Mouse (Mus musculus) kidney, adult 8-10 months (tissue): ENCODE measurements at regions not wholly inside any gene's neighbourhood (a gene's known extent, or its start where the extent isn't known, plus 50 kb on each side); places are given as distances from the start of the nearest gene placed in this dataset.
"Not testable (repeated sequence)": the region's sequence is repeated elsewhere in the genome, so short reads cannot be mapped to it uniquely, and the experiment has no call there.

Source experiments
- DNase-seq, 2 experiments: peaks; one replicate each; pipeline ENCODE4 v3.0.0; 2022

DNA sequence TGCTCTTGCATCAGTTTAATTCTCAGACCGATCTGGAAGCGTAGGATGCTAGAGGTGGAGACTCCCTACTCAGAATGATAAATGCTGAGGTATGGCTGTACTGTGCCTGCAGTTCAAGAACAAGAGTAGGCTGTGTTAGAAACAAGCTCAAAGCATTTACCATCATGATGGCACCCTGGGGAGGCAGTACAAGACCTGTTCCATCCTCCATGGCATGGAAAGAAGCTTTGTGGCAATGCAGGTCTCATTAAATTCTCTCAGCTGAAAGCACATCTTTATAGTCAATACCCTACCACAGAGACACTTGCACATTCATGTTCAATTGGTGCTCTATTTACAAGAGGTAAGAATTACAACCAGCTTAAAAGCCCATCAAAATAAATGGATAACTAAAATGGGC is 209.5 kb downstream of the Tbl1xr1 start:
- DNase-seq, result no peak

DNA sequence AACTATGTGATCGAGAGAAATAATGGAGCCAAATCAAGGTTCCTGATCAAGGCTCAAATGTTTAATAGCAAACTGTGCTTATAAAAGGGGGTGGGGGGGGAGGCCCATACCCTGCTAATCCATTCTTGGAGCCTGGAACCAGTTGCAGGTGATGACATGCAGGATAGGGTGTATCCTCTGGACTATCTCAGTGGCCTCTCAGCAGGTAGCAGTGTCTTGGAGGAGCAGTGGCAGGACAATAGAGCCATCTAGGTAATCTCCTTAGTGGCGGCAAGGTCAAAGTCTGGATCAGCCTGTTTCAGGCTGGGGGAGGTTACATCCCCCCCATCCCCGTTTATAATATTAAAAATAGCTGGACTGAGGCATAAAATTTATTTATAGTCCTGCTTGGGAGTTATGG is 217.0 kb downstream of the Tbl1xr1 start:
- DNase-seq, result no peak

DNA sequence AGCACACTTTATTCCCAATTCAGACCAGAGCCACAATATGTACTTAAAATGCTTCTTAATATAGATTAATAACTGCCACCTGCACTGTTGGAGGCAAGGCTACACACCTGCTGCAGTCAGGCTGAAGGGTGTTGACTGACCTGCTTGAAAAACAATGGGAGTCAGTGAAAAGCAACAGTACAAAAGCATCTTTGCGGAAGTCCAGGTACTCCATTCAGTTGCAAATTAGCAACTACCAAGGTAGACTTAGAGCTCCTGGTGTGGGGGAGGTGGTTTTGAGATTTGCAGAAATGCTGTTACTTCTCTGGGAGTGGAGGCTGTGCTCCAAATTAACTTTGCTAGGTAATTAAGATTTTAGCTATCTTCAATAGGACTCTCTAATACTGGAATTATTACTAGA is 217.6 kb downstream of the Tbl1xr1 start:
- not testable (repeated sequence) for DNase-seq

DNA sequence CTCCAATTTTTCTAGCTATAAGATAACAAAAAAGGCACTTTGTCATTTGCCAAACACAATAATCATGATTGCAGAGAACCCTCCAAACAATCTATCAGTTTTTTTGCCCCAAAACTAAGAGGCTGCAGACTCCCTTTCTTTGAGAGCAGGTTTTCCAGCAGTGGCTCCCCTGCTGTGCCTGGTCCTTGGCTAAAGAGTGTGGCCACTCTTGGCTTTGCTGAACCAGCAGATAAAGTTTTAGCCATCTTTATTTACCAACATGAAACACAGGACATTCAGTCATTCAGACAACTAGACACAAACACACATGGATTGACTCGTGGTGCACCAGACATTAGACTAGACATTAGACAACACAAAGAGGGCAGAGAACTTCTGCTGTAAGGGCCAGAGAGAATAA is 220.5 kb downstream of the Tbl1xr1 start:
- not testable (repeated sequence) for DNase-seq

DNA sequence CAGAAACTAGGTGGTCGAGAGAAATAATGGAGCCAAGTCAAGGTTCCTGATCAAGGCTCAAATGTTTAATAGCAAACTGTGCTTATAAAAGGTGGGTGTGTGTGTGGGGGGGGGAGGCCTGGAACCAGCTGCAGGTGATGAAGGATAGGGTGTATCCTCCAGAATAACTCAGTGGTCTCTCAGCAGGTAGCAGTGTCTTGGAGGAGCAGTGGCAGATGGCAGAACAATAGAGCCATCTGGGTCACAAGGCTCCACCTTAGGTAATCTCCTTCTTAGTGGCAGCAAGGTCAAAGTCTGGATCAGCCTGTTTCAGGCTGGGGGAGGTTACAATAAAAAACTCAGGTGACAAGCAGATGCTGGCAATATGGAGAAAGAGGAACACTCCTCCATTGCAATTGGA is 221.4 kb downstream of the Tbl1xr1 start:
- DNase-seq, result not testable (repeated sequence)

DNA sequence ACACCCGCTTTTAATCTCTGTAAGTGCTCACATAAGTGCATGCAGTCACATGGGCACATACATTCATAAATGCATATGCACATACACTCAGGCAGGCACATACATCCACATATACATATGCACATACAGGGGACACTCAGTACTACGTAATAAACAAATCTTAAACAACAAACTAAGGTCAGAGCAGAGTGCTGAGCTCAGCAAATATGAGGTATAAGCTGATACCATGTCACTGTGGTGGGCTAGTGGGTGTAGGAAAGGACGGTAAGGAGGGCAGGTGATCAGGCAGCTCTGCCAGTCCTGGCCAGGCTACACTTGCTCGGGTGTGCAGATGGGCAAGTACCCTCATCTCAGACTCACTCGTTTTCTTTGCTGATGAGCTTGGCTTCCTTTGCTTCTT is 224.1 kb downstream of the Tbl1xr1 start:
- no peak for DNase-seq

DNA sequence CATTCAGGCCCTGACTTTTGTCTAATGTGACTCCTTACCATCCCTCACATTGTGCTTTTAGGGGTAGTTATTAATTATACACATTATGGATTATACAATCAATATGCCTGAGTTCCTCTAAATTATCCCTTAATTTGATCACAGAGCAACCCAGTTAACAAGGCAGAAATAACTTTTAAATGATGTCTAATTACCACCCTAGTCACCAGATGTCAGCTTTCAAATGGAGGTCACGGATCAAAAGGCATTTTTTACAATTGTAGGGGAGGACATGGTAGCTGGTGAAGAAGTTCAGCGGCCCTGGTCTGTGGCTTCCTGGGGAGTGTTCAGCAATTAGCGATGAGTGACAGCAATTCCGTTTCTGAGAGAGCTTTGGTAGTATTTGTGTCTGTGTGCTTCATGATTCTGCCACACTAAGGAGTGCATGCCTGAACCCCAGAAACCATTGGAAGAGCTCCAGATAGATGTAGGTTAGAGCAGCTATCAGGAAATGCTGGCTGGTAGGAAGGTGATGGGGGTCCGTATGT is 225.6 kb downstream of the Tbl1xr1 start:
- DNase-seq, result no peak

DNA sequence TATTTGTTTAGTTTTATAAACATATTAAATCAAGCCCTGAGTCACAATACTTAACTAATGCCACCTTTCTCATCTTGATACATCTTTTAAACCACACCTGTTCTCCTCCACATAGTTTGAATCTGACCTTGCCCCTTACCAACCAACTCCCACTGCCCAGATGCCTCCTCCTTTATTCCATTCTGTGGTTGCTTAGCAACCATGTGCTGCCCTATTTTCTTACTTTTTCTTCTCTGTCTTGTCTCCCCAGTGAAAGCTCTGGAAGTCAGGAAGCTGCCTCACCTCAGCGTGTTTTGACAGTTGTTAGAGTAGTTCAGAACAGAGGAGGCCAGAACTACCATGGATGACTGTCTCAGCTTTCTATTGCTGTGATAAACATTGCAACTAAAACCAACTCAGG is 227.7 kb downstream of the Tbl1xr1 start:
- DNase-seq, result no peak

DNA sequence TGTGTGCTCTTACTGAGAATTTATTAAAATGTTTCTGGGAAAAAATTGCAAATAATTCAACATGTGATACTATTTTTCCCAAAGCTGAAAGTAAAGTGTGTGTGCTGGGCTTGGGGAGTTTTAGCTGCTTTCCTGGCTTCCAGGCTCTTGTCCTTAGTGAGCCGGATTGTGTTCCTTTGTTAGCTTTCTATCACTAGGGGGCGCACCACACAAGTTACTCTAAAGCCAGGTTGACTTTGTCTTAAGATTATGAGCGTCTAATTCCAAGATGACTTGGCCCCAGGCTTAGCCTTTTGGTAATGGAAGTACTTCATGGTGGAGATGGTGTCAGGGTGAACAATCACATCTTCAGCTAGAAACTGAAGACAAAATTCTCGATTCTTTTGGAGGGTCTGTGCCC is 230.2 kb downstream of the Tbl1xr1 start:
- DNase-seq, result peak; percentile 4 to 19

DNA sequence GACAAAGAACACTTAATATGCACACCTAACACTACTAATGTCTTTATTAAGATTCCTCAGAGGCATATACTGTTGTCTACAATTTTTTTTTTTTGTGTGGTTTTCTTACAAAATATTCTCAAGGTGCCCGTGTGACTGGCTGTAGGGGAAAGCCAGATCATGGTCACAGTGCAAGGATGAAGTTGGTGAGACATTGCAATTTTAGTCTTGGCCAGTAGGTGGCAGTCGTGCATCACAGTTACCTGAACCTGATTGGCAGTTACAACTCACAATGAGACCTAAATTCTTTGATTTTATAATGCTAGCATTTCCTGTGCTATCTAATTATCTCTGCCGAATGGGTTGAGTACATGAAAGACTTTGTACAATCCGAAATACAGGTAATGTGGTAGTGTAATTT is 232.5 kb downstream of the Tbl1xr1 start:
- peak; percentile 10 to 68 for DNase-seq

DNA sequence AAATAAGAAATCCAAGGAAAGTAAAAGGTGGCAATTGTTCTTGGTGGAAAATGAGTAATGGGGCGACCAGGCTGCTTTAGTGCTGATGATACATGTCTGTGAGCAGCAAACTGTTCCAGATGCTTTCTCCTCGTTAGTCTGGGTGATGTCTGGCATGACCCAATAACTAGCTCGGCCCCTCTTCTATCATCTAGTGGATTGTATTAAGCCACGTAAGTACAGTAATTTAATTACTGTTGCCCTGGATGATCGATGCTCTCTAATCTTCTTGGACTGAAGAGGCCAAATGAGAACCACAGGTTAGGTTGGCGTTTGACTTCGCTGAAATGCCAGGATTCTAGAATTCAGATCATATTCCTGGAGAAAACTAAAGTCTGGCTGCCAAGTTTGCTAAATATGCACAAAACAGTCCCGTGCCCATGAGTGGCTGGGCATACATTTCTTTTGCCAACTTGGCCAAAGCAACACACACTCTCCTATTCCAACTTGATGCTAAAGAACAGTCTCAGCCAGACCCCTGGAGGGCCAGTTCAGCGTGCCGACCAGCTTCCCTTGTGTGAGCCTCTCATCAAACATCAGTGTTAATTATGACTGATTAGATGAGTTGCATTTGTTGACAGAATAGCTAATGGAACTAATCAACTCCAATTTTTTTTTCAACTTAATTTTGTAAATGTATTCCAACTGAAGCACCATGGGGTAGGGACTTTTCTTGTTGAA is 240.2 kb downstream of the Tbl1xr1 start:
- DNase-seq, result no peak

DNA sequence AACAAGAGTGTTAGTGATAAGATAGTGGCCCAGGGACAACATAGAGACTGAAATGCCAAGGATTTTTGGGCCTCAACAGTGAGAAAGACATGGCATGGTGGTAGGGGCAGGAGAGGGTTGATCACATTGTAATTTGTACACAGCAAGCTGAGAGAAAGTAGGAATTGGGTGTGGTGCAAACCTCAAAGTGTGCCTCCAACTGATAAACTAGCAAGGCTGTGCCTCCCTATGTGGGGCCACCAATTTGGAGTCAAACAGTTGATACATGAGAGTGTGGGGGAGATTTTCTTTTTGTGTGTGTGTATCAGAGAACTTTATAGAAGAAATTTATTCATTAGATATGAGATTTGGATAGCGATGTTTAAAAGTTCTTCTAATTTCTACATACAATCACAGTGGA is 244.0 kb downstream of the Tbl1xr1 start:
- DNase-seq, result not testable (repeated sequence)

DNA sequence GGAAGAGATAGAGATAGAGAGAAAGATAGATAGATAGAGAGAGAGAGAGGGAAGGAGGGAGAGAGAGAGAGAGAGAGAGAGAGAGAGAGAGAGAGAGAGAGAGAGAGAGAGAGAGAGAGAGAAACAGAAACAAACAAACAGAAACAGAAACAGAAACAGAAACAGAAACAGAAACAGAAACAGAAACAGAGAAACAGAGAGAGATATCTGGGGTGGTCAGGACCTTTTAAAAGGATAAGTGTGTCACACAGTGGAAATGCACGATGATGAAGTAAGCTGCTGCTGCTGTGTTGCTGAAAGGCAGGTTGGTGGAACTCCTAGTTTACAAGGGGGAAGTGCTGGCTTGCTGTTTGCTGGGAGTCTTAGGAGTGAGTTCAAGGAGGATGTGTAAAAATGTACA is 254.8 kb downstream of the Tbl1xr1 start:
- DNase-seq, result no peak
